Mouse (Mus musculus): ENCODE results near the gene Esrrb. TPM values are rescaled to one million over a fixed set of nuclear protein-coding genes. Genes with fewer than 3 reads are reported as not detected.

Esrrb gene
- polyA plus RNA-seq, 1 experiment from 2014 or later, result 4.7 TPM

DNA sequence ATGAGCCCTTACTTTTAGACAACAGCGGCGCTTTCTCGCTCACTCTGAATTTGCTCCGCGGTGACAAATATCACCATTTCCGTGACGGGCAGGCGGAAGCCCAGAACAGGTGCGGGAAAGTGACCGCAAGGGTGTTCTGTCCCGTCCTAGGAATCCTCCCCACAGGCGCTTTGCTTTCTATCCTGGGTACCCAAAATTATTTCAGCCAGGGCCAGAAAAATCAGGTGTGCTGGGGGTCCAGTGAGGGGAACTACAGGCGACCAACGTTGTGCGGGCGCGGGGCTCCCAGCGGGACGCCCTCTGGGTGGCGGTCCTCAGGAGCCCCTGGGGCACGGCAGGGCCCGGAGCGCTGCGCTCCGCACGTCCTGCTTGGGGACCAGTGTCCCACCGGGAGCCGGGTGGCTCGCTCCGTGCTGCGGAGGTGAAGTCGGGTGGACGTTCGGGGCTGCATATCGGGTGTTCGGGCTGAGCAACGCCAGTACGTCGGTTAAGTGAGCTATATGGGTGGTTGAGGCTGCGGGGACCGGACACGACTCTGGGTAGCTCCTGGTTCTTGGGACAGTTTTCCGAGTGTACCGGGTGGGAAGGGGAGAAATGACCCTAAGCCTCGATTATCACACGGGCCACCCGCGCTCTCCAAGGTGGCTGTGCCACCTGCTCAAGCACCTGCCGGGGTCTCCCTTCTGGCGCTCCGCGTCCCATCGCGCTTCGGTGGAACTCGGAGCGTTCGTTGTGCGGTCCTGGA is 61.4 kb downstream of the Esrrb start:
- no peak for ATAC-seq (ENCODE audit: low FRiP score)

DNA sequence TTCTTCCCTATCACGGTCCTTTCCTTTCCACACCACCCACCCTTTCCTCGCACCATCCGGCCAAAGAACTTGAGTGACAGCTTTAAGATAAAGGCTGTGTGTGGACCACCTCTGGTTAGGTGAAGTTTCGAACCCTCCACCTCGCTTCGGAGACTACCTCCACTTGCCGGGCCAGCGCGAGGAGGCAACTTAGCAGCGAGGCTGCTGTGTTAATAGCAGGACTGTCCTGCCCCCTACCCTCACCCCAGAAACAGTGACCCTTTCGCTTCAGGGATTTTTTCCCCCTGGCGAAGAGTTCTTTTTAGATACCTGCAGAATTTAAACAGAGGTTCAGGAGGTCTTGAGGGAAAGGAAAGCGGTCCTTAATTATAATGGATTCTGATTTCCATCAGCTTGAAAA is 62.2 kb downstream of the Esrrb start:
- H3K9ac ChIP-seq (replicated peaks), result no peak overlapping the region
- H3K4me2 ChIP-seq, result no peak overlapping the region; the same call in 1 of the 2 replicates

More for the DNA sequence above, 61.4 kb downstream of the Esrrb start:
- H3K36me3 ChIP-seq, result no peaks in the 10 kb centered on the region
- H3K4me3 ChIP-seq (replicated peaks), result peak overlapping the region; percentile 56
- no peaks in the 10 kb centered on the region for H3K9me3 ChIP-seq (replicated peaks)
- H3K4me2 ChIP-seq, result peak overlapping the region; percentile 97
- H3K27ac ChIP-seq (replicated peaks), result no peak overlapping the region
- peak overlapping the region; percentile 47; the same call in 1 of the 2 replicates for H3K9ac ChIP-seq (replicated peaks)
- under 1% methylated on average over 59 of the region's 59 CpGs for WGBS
- H3K4me1 ChIP-seq, result peaks cover 27% of the 10 kb centered on the region
- H3K27me3 ChIP-seq (replicated peaks), result peaks cover 84% of the 10 kb centered on the region

DNA sequence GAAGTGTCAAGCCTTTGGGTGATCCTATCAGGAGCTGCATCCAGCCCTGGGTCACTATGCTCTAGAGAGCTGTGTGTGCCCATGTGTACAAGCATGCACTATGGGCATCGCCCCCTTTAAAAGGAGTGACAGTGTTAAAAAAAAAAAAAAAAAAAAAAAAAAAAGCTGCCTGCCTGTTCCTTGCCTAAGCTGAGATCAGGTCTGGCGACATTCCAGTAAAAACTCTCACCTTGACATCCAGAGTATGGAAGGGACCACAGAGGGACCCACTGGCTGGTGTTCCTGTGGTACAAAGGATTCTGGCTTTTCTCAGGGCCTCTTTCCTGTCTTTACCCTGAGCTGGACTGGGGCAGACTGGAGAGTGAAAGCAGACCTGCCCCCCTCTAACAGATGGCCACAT is 66.7 kb downstream of the Esrrb start:
- Histone ChIP-seq H3K4me3 (replicated peaks) (no peak overlapping the region), H3K9me3 (replicated peaks) (no peaks in the 10 kb centered on the region), H3K4me2 (no peak overlapping the region), H3K9ac (replicated peaks) (no peak overlapping the region), H3K4me1 (peaks cover 8% of the 10 kb centered on the region), H3K27me3 (replicated peaks) (peaks cover 44% of the 10 kb centered on the region), H3K36me3 (no peaks in the 10 kb centered on the region), H3K27ac (replicated peaks) (no peak overlapping the region)
- 82% methylated on average over 2 of the region's 2 CpGs for WGBS
- no peak for ATAC-seq (ENCODE audit: low FRiP score)

More for the DNA sequence above, 62.2 kb downstream of the Esrrb start:
- peaks cover 27% of the 10 kb centered on the region for H3K4me1 ChIP-seq
- peak overlapping the region; percentile 56 for H3K4me3 ChIP-seq (replicated peaks)
- no peaks in the 10 kb centered on the region for H3K9me3 ChIP-seq (replicated peaks)
- no peak overlapping the region for H3K27ac ChIP-seq (replicated peaks)
- ATAC-seq (ENCODE audit: low FRiP score), result no peak
- 5% methylated on average over 13 of the region's 13 CpGs for WGBS
- H3K36me3 ChIP-seq, result no peaks in the 10 kb centered on the region
- peaks cover 80% of the 10 kb centered on the region for H3K27me3 ChIP-seq (replicated peaks)

DNA sequence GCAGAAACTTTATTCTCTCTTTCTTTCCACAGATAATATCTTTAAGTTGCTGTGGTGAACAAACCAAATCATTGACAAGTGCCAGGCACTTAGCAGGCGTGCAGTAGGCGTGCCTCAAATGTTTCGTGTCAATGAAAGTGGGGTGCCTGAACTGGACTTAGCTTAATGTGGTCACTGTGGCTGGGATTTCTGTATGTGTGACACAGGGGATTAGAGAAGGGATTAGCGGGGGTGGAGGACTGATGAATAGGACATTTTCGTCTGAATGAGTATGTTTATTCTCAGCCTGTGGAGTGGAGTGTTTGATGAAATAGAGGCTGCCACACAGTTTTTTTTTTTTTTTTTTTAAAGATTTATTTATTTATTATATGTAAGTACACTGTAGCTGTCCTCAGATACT is 70.8 kb downstream of the Esrrb start:
- Histone ChIP-seq H3K9ac (replicated peaks) (no peak overlapping the region), H3K4me1 (peaks cover 8% of the 10 kb centered on the region; the same call in 1 of the 2 replicates), H3K9me3 (replicated peaks) (no peaks in the 10 kb centered on the region), H3K36me3 (no peaks in the 10 kb centered on the region), H3K27ac (replicated peaks) (no peak overlapping the region), H3K4me3 (replicated peaks) (no peak overlapping the region), H3K4me2 (no peak overlapping the region), H3K27me3 (replicated peaks) (peaks cover 7% of the 10 kb centered on the region; the same call in 1 of the 2 replicates)
- WGBS, result 90% methylated on average over 5 of the region's 5 CpGs
- no peak for ATAC-seq (ENCODE audit: low FRiP score)

DNA sequence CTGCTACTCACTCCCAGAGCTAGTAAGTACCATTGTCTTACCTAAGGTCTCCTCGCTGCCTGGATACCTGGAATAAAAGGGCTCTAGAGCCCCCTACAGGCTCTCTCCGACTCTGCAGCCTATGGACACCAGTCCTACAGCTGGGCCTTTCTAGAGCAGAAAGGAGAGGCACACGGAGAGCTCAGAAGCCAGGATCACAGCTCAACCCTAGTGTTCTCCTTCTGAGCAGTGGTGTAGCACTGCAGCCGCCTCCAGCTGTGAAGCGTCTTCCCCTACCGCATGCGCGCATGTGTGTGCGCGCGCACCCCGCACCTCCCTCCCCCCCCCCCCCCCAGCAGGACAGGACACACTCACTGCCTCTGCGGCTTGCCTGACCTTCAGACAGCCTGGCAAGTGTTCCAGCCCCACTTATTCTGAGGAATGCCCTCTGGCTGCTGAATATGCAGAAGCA is 72.5 kb downstream of the Esrrb start:
- H3K4me1 ChIP-seq, result peaks cover 8% of the 10 kb centered on the region; the same call in 1 of the 2 replicates
- peak overlapping the region; percentile 54 for H3K4me2 ChIP-seq
- H3K9me3 ChIP-seq (replicated peaks), result no peaks in the 10 kb centered on the region
- H3K9ac ChIP-seq (replicated peaks), result 0 out of 2 replicates have a peak overlapping the region, but pooled peaks have one; percentile 8
- H3K36me3 ChIP-seq, result no peaks in the 10 kb centered on the region
- H3K27ac ChIP-seq (replicated peaks), result peak overlapping the region; percentile 41; the same call in 1 of the 2 replicates
- peak; percentile 89 for ATAC-seq (ENCODE audit: low FRiP score)
- peak overlapping the region; percentile 26 for H3K4me3 ChIP-seq (replicated peaks)
- H3K27me3 ChIP-seq (replicated peaks), result 0 out of 2 replicates have a peak, but pooled peaks cover 6% of the 10 kb centered on the region
- WGBS, result 0% methylated on average over 8 of the region's 13 CpGs

DNA sequence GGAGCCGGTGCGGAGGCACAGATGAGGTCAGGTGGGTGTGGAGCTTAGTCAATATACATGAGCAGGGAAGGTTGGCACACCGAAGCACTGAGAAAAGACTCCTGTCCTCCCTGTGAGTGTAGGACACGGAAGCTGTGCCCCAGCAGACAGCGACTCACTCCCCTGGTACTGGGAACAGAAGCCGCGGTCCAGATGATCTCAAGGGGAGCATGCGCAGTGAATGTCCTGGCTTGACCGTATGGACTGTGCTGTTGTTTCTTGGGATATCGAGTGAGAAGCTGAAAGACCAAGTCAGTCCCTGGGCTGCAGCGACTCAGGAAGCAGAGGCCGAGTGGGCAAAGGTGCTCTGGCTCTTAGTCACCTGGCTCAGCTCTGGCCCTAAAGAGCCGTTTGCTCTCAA is 74.7 kb downstream of the Esrrb start:
- Histone ChIP-seq H3K36me3 (no peaks in the 10 kb centered on the region), H3K9ac (replicated peaks) (no peak overlapping the region), H3K9me3 (replicated peaks) (no peaks in the 10 kb centered on the region), H3K4me3 (replicated peaks) (no peak overlapping the region), H3K27me3 (replicated peaks) (no peaks in the 10 kb centered on the region; the same call in 1 of the 2 replicates), H3K27ac (replicated peaks) (no peak overlapping the region), H3K4me1 (peaks cover 8% of the 10 kb centered on the region; the same call in 1 of the 2 replicates), H3K4me2 (no peak overlapping the region)
- no peak for ATAC-seq (ENCODE audit: low FRiP score)
- 86% methylated on average over 13 of the region's 13 CpGs for WGBS

DNA sequence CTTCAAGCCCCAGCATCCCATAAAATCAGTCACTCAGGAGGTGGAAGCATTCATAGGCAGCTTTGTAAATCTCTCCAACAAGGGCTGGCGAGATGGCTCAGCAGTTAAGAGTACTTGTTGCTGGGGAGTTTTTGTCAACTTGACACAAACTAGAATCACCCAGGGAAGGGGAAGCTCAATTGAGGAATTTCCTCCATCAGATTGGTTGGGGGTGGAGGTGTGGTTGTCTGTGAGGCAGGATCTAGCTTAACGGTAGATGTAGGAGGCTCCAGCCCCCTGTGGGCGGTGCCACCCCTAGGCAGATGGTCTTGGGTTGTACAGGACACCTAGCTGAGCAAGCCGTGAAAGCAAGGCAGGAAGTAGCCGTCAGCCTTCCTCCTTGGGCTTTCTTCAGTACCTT is 89.9 kb downstream of the Esrrb start:
- no peak for ATAC-seq (ENCODE audit: low FRiP score)
- H3K4me3 ChIP-seq (replicated peaks), result no peak overlapping the region
- H3K36me3 ChIP-seq, result no peaks in the 10 kb centered on the region
- WGBS, result 85% methylated on average over 5 of the region's 5 CpGs
- H3K9ac ChIP-seq (replicated peaks), result no peak overlapping the region
- H3K4me1 ChIP-seq, result no peaks in the 10 kb centered on the region
- H3K4me2 ChIP-seq, result no peak overlapping the region
- H3K9me3 ChIP-seq (replicated peaks), result no peaks in the 10 kb centered on the region
- no peak overlapping the region for H3K27ac ChIP-seq (replicated peaks)
- H3K27me3 ChIP-seq (replicated peaks), result no peaks in the 10 kb centered on the region

DNA sequence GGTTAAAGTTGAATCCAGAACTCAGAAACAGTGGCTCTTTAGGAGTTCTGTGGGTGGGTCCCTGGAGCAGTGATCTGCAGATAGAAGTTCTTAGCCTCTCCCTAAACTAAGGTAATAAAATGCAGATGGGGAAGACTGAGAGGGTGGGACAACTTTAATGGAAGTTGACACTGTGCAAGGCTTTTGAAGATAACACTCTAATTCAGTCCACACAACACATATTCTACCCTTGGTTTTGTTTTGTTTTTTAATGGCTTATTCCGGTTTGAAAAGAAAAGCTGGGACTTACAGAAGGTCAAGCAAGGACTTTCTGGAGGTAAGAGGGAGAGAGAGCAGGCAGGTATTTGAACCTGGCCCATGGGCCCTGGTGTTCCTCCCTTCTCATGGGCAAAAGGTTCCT is 94.1 kb downstream of the Esrrb start:
- H3K27me3 ChIP-seq (replicated peaks), result no peaks in the 10 kb centered on the region
- no peaks in the 10 kb centered on the region for H3K4me1 ChIP-seq
- no peak for ATAC-seq (ENCODE audit: low FRiP score)
- no peaks in the 10 kb centered on the region for H3K36me3 ChIP-seq
- 75% methylated on average over 1 of the region's 1 CpGs for WGBS
- no peak overlapping the region for H3K27ac ChIP-seq (replicated peaks)
- no peaks in the 10 kb centered on the region for H3K9me3 ChIP-seq (replicated peaks)
- no peak overlapping the region for H3K9ac ChIP-seq (replicated peaks)
- no peak overlapping the region for H3K4me2 ChIP-seq
- no peak overlapping the region for H3K4me3 ChIP-seq (replicated peaks)

DNA sequence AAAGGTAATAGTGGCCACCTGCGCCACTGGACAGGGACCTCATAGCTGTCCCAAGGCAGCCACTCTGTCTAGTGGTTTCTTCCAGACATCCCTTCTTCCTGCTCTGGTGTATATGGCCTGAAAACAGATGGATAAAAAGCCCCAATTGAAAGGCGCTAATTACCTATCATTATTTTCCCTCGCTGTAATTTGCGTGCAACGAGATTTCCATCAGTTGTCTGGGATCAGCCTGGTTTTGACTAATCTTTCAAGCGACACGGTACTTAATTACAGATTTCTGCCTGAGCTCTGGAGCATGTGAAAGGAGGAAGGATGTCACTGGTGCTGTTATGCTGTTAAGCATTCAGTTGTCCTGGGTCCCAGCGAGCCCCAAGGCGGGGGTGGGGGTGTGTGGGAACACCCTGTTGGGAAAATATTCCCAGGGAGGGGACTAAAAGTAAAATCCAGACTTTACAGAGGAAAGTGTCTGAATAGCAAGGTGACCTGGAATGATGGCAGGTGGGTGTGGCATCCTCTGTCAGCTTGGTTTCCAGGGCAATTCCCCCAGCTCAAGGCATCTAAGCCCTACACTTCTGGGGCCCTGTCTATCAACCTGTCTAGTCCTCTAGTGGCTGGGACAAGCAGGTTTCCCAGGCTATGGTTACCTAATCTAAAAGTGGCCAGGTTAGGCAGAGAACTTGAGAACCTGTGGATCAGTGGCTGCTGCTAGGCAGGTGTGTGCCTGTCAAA is 102.0 kb downstream of the Esrrb start:
- H3K4me2 ChIP-seq, result no peak overlapping the region
- H3K36me3 ChIP-seq, result no peaks in the 10 kb centered on the region
- H3K9ac ChIP-seq (replicated peaks), result no peak overlapping the region
- no peak for ATAC-seq (ENCODE audit: low FRiP score)
- H3K27me3 ChIP-seq (replicated peaks), result no peaks in the 10 kb centered on the region
- no peaks in the 10 kb centered on the region for H3K4me1 ChIP-seq
- H3K27ac ChIP-seq (replicated peaks), result no peak overlapping the region
- no peaks in the 10 kb centered on the region for H3K9me3 ChIP-seq (replicated peaks)
- no peak overlapping the region for H3K4me3 ChIP-seq (replicated peaks)
- 58% methylated on average over 9 of the region's 9 CpGs for WGBS

DNA sequence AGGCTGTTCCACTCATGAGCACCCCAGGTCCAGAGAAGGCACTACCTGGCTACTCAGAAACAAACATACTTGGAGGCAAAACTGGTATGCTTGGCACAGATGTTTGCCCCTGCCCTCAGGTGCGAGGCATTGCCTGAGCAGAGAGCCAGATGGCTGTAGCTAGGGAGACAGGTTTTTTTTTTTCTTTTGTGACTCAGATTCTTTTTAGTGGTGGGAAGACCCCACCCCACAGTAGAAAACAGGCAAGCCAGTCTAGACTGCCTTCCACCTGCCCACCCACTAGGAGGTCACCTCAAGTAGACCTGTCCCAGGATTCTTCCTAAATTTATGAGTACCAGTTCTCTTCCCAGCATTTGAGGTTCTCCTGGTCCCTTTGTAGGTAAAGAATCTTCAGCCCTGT is 103.5 kb downstream of the Esrrb start:
- Histone ChIP-seq H3K4me1 (no peaks in the 10 kb centered on the region), H3K36me3 (no peaks in the 10 kb centered on the region), H3K9ac (replicated peaks) (no peak overlapping the region), H3K9me3 (replicated peaks) (no peaks in the 10 kb centered on the region), H3K4me3 (replicated peaks) (no peak overlapping the region), H3K27ac (replicated peaks) (no peak overlapping the region), H3K27me3 (replicated peaks) (no peaks in the 10 kb centered on the region), H3K4me2 (no peak overlapping the region)
- WGBS, result 88% methylated on average over 1 of the region's 1 CpGs
- ATAC-seq (ENCODE audit: low FRiP score), result no peak

DNA sequence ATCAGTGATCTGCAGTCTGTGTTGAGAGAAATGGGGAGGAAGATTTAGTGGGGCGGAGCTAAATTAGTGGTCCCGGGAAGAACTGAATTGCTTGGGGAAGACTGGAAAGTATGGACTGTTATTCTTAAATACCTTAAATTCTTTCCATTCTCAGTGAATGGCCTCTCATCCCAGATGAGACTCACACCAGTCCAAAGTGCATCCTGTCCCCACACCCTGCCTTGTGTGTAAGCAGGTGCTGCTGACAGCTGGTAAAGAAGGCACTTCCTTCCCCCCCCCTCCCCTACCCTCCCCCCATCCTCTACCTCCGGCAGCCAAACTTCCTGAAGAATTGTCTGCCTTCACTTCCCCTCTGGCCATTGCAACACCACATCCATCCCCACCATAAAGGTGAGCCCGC is 105.3 kb downstream of the Esrrb start:
- no peaks in the 10 kb centered on the region for H3K4me1 ChIP-seq
- no peak overlapping the region for H3K4me2 ChIP-seq
- no peak for ATAC-seq (ENCODE audit: low FRiP score)
- no peak overlapping the region for H3K27ac ChIP-seq (replicated peaks)
- no peaks in the 10 kb centered on the region for H3K27me3 ChIP-seq (replicated peaks)
- H3K36me3 ChIP-seq, result no peaks in the 10 kb centered on the region
- 64% methylated on average over 4 of the region's 4 CpGs for WGBS
- no peak overlapping the region for H3K9ac ChIP-seq (replicated peaks)
- H3K4me3 ChIP-seq (replicated peaks), result no peak overlapping the region
- no peaks in the 10 kb centered on the region for H3K9me3 ChIP-seq (replicated peaks)

DNA sequence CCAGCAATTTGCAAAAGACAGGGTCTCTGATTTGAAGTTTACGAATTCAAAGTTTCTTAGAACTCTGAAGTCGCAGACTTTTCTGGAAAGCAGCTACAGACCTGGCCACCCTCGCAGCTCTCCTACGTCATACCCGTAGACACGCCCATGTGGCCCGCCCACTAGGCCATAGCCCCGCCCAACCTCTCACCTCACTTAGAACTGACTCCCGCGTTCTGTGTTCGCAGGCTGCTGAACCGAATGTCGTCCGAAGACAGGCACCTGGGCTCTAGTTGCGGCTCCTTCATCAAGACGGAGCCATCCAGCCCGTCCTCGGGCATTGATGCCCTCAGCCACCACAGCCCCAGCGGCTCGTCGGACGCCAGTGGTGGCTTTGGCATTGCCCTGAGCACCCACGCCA is 109.0 kb downstream of the Esrrb start:
- Histone ChIP-seq H3K4me1 (no peaks in the 10 kb centered on the region), H3K27ac (replicated peaks) (no peak overlapping the region), H3K36me3 (no peaks in the 10 kb centered on the region), H3K4me3 (replicated peaks) (no peak overlapping the region), H3K4me2 (no peak overlapping the region), H3K27me3 (replicated peaks) (no peaks in the 10 kb centered on the region), H3K9ac (replicated peaks) (no peak overlapping the region), H3K9me3 (replicated peaks) (no peaks in the 10 kb centered on the region)
- 61% methylated on average over 23 of the region's 23 CpGs for WGBS
- no peak for ATAC-seq (ENCODE audit: low FRiP score)

All from neural tube, embryonic 15.5 days (tissue).